Mouse (Mus musculus) embryonic facial prominence, embryonic 12.5 days (tissue): ENCODE data around the gene Slit2. TPM values are rescaled to one million over a fixed set of nuclear protein-coding genes. Genes with fewer than 3 reads are reported as not detected.

Experiments used
- ATAC-seq: fragments of 200-750 bp; cut with Nextera tagmentation; 2 replicates; pipeline ENCODE4 v1.8.0; 2017; ENCODE audit not compliant: insufficient number of reproducible peaks, insufficient read depth, low FRiP score, low TSS enrichment
- H3K27ac ChIP-seq: fragments of 300-500 bp; sonication (generic); 2 replicates; pipeline ENCODE4 v1.5.1; 2016; ENCODE audit warnings: mild to moderate bottlenecking
- H3K27me3 ChIP-seq: fragments of 300-500 bp; sonication (generic); 2 replicates; pipeline ENCODE4 v1.6.1; 2016; ENCODE audit warnings: mild to moderate bottlenecking, moderate library complexity
- H3K36me3 ChIP-seq: fragments of 300-500 bp; sonication (generic); 2 replicates; pipeline ENCODE4 v1.6.1; 2016; ENCODE audit warnings: mild to moderate bottlenecking
- H3K4me1 ChIP-seq: fragments of 300-500 bp; sonication (generic); 2 replicates; pipeline ENCODE4 v1.6.1; 2016
- H3K4me2 ChIP-seq: fragments of 300-500 bp; sonication (generic); replicated peaks from 2 replicates; pipeline ENCODE4 v1.6.1; 2016; ENCODE audit warnings: mild to moderate bottlenecking, moderate library complexity
- H3K4me3 ChIP-seq: fragments of 300-500 bp; sonication (generic); 2 replicates; pipeline ENCODE4 v1.5.1; 2016; ENCODE audit warnings: mild to moderate bottlenecking
- H3K9ac ChIP-seq: fragments of 300-500 bp; sonication (generic); 2 replicates; pipeline ENCODE4 v1.6.1; 2016; ENCODE audit warnings: mild to moderate bottlenecking, moderate library complexity
- H3K9me3 ChIP-seq: fragments of 300-500 bp; sonication (generic); 2 replicates; pipeline ENCODE4 v1.6.1; 2016; ENCODE audit warnings: mild to moderate bottlenecking, moderate library complexity
- WGBS: fragments of 180-500 bp; shearing (Covaris S2); methylation state at CpG from one replicate; pipeline ENCODE4 v1.1.7; 2016; 5-methylcytosine and 5-hydroxymethylcytosine counted together
- microRNA-seq: library from miRNA; unstranded; fragments of <30 nt; microRNA quantifications from one replicate; pipeline ENCODE4, GENCODE M21; 2017
- polyA plus RNA-seq: library from polyadenylated mRNA; unstranded; fragments of >200 nt; fragmentation: Nextera tagmentation; extraction: Ambion mirVana; gene quantifications from 2 replicates; pipeline ENCODE4 v1.2.1, GENCODE M21; 2016

The Slit2 gene
- polyA plus RNA-seq, 1 experiment from 2014 or later = 37.1 TPM

DNA sequence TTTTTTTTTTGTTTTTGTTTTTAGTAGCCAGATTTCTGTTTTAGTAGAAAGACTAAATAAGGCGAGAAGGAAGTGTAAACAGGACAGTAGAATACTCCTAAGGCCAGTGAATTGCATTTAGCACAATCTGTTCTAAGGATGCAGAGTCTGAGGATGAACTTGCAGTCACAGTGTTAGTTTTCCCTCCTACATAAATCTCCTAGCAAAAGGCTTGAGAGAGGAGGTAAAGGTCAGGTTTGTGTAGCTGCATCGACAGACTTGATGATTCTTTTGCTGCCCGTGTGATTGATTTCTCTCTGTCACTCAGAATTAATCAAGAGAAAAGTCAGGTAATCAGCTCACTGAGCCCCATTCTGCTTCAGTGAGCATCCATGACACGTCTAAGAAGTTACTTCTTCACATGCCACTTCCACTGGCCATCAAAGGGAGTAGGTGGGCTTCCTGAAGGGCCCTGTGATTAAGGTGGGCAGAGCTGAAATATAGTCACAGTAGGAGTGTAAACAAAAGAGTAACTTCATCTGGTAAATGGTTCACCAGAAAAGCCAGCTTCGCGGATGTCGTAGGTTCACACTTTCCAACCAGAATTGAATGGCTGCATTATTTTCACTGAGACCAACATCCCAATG is 358.0 kb downstream of the Slit2 start:
- H3K9me3 ChIP-seq = no peaks in the 10 kb centered on the region
- ATAC-seq = no peak
- H3K36me3 ChIP-seq = no peaks in the 10 kb centered on the region
- H3K4me2 ChIP-seq = no peak overlapping the region
- no peak overlapping the region for H3K9ac ChIP-seq
- no peak overlapping the region for H3K4me3 ChIP-seq
- H3K27ac ChIP-seq = no peak overlapping the region
- 66% methylated on average over 7 of the region's 7 CpGs for WGBS
- no peaks in the 10 kb centered on the region for H3K27me3 ChIP-seq
- H3K4me1 ChIP-seq = no peaks in the 10 kb centered on the region

DNA sequence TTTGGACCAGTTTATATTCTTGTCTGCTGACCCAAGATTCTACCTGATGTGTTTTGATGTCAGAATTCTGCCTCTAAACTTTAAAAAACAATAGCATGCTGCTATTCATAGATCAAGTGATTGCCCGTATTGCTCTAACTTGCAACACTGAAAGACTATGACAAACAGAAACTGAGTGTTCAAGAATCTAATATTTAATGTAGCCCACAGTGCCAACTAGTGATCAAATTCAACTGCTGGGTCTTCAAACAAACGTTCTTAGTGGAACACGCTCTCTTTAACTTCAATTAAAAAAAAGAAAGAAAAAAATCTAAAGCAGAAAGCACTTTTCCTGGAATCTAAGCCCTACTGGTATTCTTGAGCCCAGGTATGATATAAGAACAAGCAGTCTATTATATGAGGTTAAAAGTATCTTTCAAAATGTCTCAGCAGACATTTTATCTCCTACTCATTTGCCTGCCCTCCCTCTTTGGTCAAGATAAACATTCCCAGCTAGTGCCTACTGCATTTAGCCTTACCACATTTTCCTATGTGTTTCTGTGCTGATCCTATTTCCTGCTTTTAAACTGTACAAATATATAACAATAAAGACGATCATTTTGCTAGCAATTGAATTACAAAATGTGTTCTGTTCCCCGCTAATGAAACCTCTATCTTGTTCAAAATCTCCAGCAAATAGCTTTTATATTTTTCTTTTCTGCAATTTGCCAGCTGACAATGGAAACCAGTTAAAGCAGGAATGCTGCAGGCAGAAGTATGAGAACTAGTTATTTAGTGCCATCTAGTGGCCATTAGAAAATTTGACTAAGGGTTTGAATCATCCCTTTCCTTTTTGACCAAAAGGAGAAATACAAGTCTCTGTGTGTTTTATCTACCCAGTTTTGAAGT is 362.4 kb downstream of the Slit2 start:
- 0 out of 2 replicates have a peak overlapping the region, but pooled peaks have one; percentile 4 for H3K27ac ChIP-seq
- H3K4me1 ChIP-seq = no peaks in the 10 kb centered on the region
- H3K27me3 ChIP-seq = no peaks in the 10 kb centered on the region
- no peak overlapping the region for H3K4me3 ChIP-seq
- 0 out of 2 replicates have a peak, but pooled peaks have one; percentile 52 for ATAC-seq
- no peak overlapping the region for H3K4me2 ChIP-seq
- WGBS = 42% methylated on average over 5 of the region's 5 CpGs
- no peak overlapping the region for H3K9ac ChIP-seq
- no peaks in the 10 kb centered on the region for H3K9me3 ChIP-seq
- no peaks in the 10 kb centered on the region for H3K36me3 ChIP-seq

DNA sequence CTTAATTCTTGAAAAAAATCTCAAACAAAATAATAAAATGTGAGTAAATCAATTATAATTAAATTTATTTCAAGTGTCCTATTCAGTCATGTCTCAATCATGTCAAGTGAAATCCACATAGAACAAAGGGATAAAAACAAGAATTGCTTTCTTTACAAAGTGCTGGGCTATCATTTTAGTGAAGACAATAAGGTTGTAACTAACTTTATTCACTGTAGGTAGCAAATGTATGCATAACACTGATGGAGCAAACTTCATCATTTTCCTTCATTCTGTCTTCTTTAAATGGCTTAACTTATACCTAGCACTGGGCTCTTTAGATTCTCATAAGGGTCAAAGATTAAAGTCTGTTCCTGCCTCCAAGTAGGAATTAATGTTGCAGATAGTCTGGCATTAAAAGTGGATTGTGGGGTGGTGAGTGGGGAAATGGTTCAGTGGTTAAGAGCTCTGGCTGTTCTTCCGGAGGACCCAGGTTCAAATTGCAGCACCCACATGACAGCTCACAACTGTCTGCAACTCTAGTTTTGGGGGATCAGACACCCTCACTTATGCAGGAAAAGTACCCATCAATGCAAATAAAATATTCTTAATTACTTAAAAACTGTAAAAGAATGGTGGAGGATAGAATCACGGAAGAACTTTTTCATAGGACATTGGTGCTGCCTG is 363.2 kb downstream of the Slit2 start:
- Histone ChIP-seq H3K4me3 (no peak overlapping the region), H3K4me1 (no peaks in the 10 kb centered on the region), H3K9ac (no peak overlapping the region), H3K27ac (no peak overlapping the region), H3K4me2 (no peak overlapping the region), H3K27me3 (no peaks in the 10 kb centered on the region), H3K9me3 (no peaks in the 10 kb centered on the region), H3K36me3 (no peaks in the 10 kb centered on the region)
- ATAC-seq = no peak
- 88% methylated on average over 2 of the region's 2 CpGs for WGBS

DNA sequence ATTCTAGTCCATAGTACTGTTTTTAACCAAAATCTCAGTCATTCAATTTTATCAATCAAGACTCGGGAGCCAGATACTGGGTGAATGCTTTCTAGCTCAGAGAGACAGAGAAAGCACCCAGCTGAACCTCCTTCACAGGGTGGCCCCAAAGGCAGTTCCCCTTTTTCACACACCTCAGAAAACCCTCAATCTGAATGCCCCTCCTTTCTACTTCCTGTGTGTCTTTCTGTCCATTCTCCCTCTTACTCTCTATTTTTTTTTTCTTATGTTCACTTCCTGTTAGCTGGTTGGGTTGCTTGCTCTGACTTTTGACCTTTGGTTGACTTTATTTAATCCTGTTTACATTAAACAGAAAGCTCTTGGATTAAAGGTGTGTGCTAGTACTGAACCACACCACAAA is 366.4 kb downstream of the Slit2 start:
- Histone ChIP-seq H3K36me3 (no peaks in the 10 kb centered on the region), H3K9ac (no peak overlapping the region), H3K4me3 (no peak overlapping the region), H3K27me3 (no peaks in the 10 kb centered on the region), H3K9me3 (no peaks in the 10 kb centered on the region), H3K4me1 (no peaks in the 10 kb centered on the region), H3K4me2 (no peak overlapping the region), H3K27ac (no peak overlapping the region)
- no peak for ATAC-seq
- 70% methylated on average over 1 of the region's 1 CpGs for WGBS

Small RNA genes lying within 50 kb of the gene (microRNA-seq; reads per million reads assigned to microRNA genes)
- 12.9 reads per million, percentile 30 among the genes with 10 or more reads in this experiment for gene Mir218-1
